8 mouse cellular contexts compared by ENCODE assay signal in the genomic region with DNA sequence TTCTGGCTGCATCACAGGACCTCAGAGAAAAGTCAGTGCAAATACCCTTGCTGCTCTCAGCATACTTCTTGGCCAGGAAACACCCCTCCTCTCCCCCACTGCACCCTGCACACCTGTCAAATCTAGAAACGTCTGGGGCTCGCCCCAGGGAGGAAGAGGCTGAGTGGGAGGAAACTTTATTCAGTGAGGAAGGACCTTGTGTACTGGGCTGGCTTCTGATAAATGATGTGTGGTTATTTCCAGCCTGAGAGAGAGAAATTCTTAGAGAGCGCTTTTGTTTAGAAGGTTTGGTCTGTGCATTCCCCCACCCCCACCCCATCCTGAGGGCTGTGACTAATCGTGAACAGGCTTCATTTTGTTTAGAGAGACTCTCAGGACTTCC.
DNase-seq lines count a peak whose midpoint lies in the region; ATAC-seq and TF ChIP-seq lines count a peak whose summit lies in the region.

No protein-coding gene starts in this region.

- 20% methylated on average over 4 of the region's 4 CpGs for WGBS in heart, embryonic 10.5 days
- 31% methylated on average over 4 of the region's 4 CpGs for WGBS in midbrain, embryonic 14.5 days

- TF ChIP-seq CTCF in embryonic fibroblast, embryonic 13.5 days (IDR thresholded peaks at IDR 0.05; ENCODE audit: borderline replicate concordance, insufficient read depth, low read length): no peak

- peaks cover 49% of the 10 kb centered on the region for H3K4me1 ChIP-seq in heart, embryonic 10.5 days
- peaks cover 15% of the 10 kb centered on the region for H3K4me1 ChIP-seq in embryonic fibroblast, embryonic 13.5 days (ENCODE audit: control insufficient read depth, insufficient read depth, low read length)
- peaks cover 23% of the 10 kb centered on the region for H3K4me1 ChIP-seq in midbrain, embryonic 14.5 days (ENCODE audit: control insufficient read depth, insufficient read depth, low read length)

- no peak overlapping the region for H3K4me3 ChIP-seq in heart, embryonic 10.5 days
- no peak overlapping the region for H3K4me3 ChIP-seq in embryonic fibroblast, embryonic 13.5 days (ENCODE audit: insufficient read depth, low read length)
- H3K4me3 ChIP-seq in midbrain, embryonic 14.5 days (replicated peaks; ENCODE audit: low read depth, low read length): no peak overlapping the region

- peak overlapping the region; percentile 84 for H3K27ac ChIP-seq in heart, embryonic 10.5 days
- H3K27ac ChIP-seq in embryonic fibroblast, embryonic 13.5 days (ENCODE audit: insufficient read depth, low read length): peak overlapping the region; percentile 7
- H3K27ac ChIP-seq in midbrain, embryonic 14.5 days (replicated peaks; ENCODE audit: low read depth, low read length): peak overlapping the region; percentile 41; the same call in 1 of the 2 replicates

- no peak overlapping the region for H3K4me2 ChIP-seq in midbrain, embryonic 14.5 days (ENCODE audit: low read length)

- no peak overlapping the region for H3K9ac ChIP-seq in midbrain, embryonic 14.5 days (replicated peaks; ENCODE audit: low read length)

- H3K27me3 ChIP-seq in heart, embryonic 10.5 days (ENCODE audit: insufficient read depth, poor library complexity, severe bottlenecking): no peaks in the 10 kb centered on the region
- H3K27me3 ChIP-seq in midbrain, embryonic 14.5 days (ENCODE audit: control insufficient read depth, insufficient read depth, low read length): no peaks in the 10 kb centered on the region

- DNase-seq in heart, embryonic 10.5 days (ENCODE audit: low spot score): no peak
- DNase-seq in heart, adult 11 months: no peak
- DNase-seq in midbrain, embryonic 14.5 days: no peak
- no peak for DNase-seq in left cerebral cortex, adult 9 months (ENCODE audit: low spot score in 2 of 2)
- DNase-seq in cerebellum, adult 11 months: no peak
- no peak for DNase-seq in kidney, adult 18-20 months

- ATAC-seq in CD4-positive, CD25-positive, alpha-beta regulatory T cell, adult 4 months: peak; percentile 90
- no peak for ATAC-seq in midbrain, embryonic 14.5 days (ENCODE audit: low FRiP score, low TSS enrichment)

- no peak for TF ChIP-seq POLR2A in embryonic fibroblast, embryonic 13.5 days (IDR thresholded peaks at IDR 0.05; ENCODE audit: low read depth, low read length)

- H3K36me3 ChIP-seq in heart, embryonic 10.5 days: no peaks in the 10 kb centered on the region
- H3K36me3 ChIP-seq in midbrain, embryonic 14.5 days (ENCODE audit: control insufficient read depth, insufficient read depth, low read length): no peaks in the 10 kb centered on the region

- H3K9me3 ChIP-seq in heart, embryonic 10.5 days: no peaks in the 10 kb centered on the region
- H3K9me3 ChIP-seq in midbrain, embryonic 14.5 days (ENCODE audit: control insufficient read depth, low read length): no peaks in the 10 kb centered on the region

Comparison
In these comparisons a context has a peak if more than half of its experiments do, and no peak if none do; other contexts are left out.
1. H3K27ac ChIP-seq: peak in every context shown above with its lines; median percentile 84 in heart, embryonic 10.5 days; 41 in midbrain, embryonic 14.5 days; 7 in embryonic fibroblast, embryonic 13.5 days.